Mouse (Mus musculus) CH12.LX (cell line): ENCODE data around the gene Lrch1. TPM values are rescaled to one million over a fixed set of nuclear protein-coding genes. Genes with fewer than 3 reads are reported as not detected.
A peak's percentile ranks its signal among the peaks of the same experiment; 100 is the strongest.

ENCODE experiments used
- DNase-seq: peaks from one replicate; pipeline ENCODE4 v3.0.0-alpha.2; 2013; ENCODE audit errors: extremely low read depth
- H3K27ac ChIP-seq: 2 replicates; pipeline ENCODE4 v1.5.1; 2012; ENCODE audit warnings: low read depth, mild to moderate bottlenecking, control low read depth, moderate library complexity; ENCODE audit not compliant: insufficient read depth
- H3K27me3 ChIP-seq: replicated peaks from 2 replicates; pipeline ENCODE3; 2012; ENCODE audit warnings: inconsistent platforms
- H3K36me3 ChIP-seq, 2 experiments: replicated peaks in 1 of 2; 2 replicates each; pipeline versions ENCODE3 to v1.6.1; 2012; ENCODE audit warnings: inconsistent platforms in 1 of 2, low read length in 1 of 2, mild to moderate bottlenecking in 1 of 2, mixed read lengths in 1 of 2, moderate library complexity in 1 of 2; ENCODE audit not compliant: control insufficient read depth in 1 of 2, insufficient read depth in 1 of 2
- H3K4me1 ChIP-seq, 2 experiments: 2 replicates each; pipeline ENCODE4 v1.6.1; 2012; ENCODE audit warnings: inconsistent platforms in 1 of 2, moderate library complexity in 1 of 2; ENCODE audit not compliant: insufficient read depth in 2 of 2, control insufficient read depth in 1 of 2
- H3K4me2 ChIP-seq: 2 replicates; pipeline ENCODE4 v1.6.1; 2012; ENCODE audit warnings: low read depth, mild to moderate bottlenecking, control low read depth; ENCODE audit not compliant: poor library complexity, insufficient read depth, severe bottlenecking
- H3K4me3 ChIP-seq, 3 experiments: fragments of 150-350 bp in 1 of 3; sonication (generic) in 1 of 3; replicated peaks in 1 of 3; 2 replicates each; pipeline versions ENCODE3 to v1.5.1; 2011 to 2012; ENCODE audit warnings: low read depth in 2 of 3, low read length in 2 of 3, mild to moderate bottlenecking in 2 of 3, moderate library complexity in 2 of 3, control low read depth in 1 of 3, improper control_type of control experiment in 1 of 3, inconsistent platforms in 1 of 3, mixed read lengths in 1 of 3; ENCODE audit not compliant: poor library complexity in 1 of 3
- H3K79me2 ChIP-seq: replicated peaks from 2 replicates; pipeline ENCODE4 v1.6.1; 2012; ENCODE audit warnings: mild to moderate bottlenecking, moderate library complexity; ENCODE audit not compliant: control insufficient read depth, poor library complexity, insufficient read depth, severe bottlenecking; ENCODE audit errors: extremely low read depth
- H3K9ac ChIP-seq: 2 replicates; pipeline ENCODE4 v1.6.1; 2012; ENCODE audit warnings: low read depth, mild to moderate bottlenecking, control low read depth, moderate library complexity; ENCODE audit not compliant: insufficient read depth
- H3K9me3 ChIP-seq: replicated peaks from 2 replicates; pipeline ENCODE3; 2012; ENCODE audit warnings: low read length, inconsistent platforms, mixed read lengths
- CHD1 ChIP-seq: IDR thresholded peaks from 2 replicates; pipeline ENCODE4 v1.6.1; 2012; ENCODE audit warnings: low read depth, low read length, improper control_type of control experiment, inconsistent platforms
- CHD2 ChIP-seq: IDR thresholded peaks from 2 replicates; pipeline ENCODE4 v1.6.1; 2011; ENCODE audit warnings: low read length, improper control_type of control experiment
- CTCF ChIP-seq, 2 experiments: IDR thresholded peaks in 1 of 2; conservative IDR thresholded peaks in 1 of 2; 2 replicates each; pipeline ENCODE4 v1.5.1; 2011 to 2012; ENCODE audit warnings: low read depth in 2 of 2, low read length in 2 of 2, improper control_type of control experiment in 1 of 2, inconsistent platforms in 1 of 2, mild to moderate bottlenecking in 1 of 2, moderate library complexity in 1 of 2
- ELF1 ChIP-seq: IDR thresholded peaks from 2 replicates; pipeline ENCODE4 v1.6.1; 2014; ENCODE audit warnings: low read depth, mild to moderate bottlenecking, inconsistent platforms, low read length, improper control_type of control experiment
- EP300 ChIP-seq: IDR thresholded peaks from 2 replicates; pipeline ENCODE4 v1.6.1; 2011; ENCODE audit warnings: low read length, improper control_type of control experiment
- ETS1 ChIP-seq: conservative IDR thresholded peaks from 2 replicates; pipeline ENCODE4 v1.6.1; 2012; ENCODE audit warnings: low read depth, mild to moderate bottlenecking, inconsistent platforms, low read length, improper control_type of control experiment, moderate library complexity
- HCFC1 ChIP-seq: IDR thresholded peaks from 2 replicates; pipeline ENCODE4 v1.6.1; 2012; ENCODE audit warnings: low read depth, mild to moderate bottlenecking, inconsistent platforms, low read length, improper control_type of control experiment
- IRF4 ChIP-seq: IDR thresholded peaks from 2 replicates; pipeline ENCODE4 v1.6.1; 2014; ENCODE audit warnings: low read depth, mild to moderate bottlenecking, inconsistent platforms, low read length, improper control_type of control experiment
- MAFK ChIP-seq: IDR thresholded peaks from 2 replicates; pipeline ENCODE4 v1.6.1; 2011; ENCODE audit warnings: low read length, improper control_type of control experiment; ENCODE audit not compliant: insufficient replicate concordance
- MAZ ChIP-seq: IDR thresholded peaks from 2 replicates; pipeline ENCODE4 v1.6.1; 2012; ENCODE audit warnings: low read depth, mild to moderate bottlenecking, inconsistent platforms, low read length, improper control_type of control experiment, moderate library complexity
- MXI1 ChIP-seq: IDR thresholded peaks from 2 replicates; pipeline ENCODE4 v1.6.1; 2011; ENCODE audit warnings: mild to moderate bottlenecking, low read depth, low read length, improper control_type of control experiment
- NELFE ChIP-seq: IDR thresholded peaks from 2 replicates; pipeline ENCODE4 v1.6.1; 2011; ENCODE audit warnings: low read depth, low read length, improper control_type of control experiment
- PAX5 ChIP-seq: IDR thresholded peaks from 2 replicates; pipeline ENCODE4 v1.6.1; 2012; ENCODE audit warnings: low read length, inconsistent platforms, mixed read lengths
- POLR2A ChIP-seq: IDR thresholded peaks from 2 replicates; pipeline ENCODE4 v1.6.1; 2011; ENCODE audit warnings: low read depth, mild to moderate bottlenecking, improper control_type of control experiment, low read length
- RAD21 ChIP-seq: IDR thresholded peaks from 2 replicates; pipeline ENCODE4 v1.6.1; 2011; ENCODE audit warnings: low read depth, mild to moderate bottlenecking, low read length, improper control_type of control experiment, moderate library complexity
- RCOR1 ChIP-seq: conservative IDR thresholded peaks from 2 replicates; pipeline ENCODE4 v1.6.1; 2012; ENCODE audit warnings: low read depth, mild to moderate bottlenecking, inconsistent platforms, low read length, improper control_type of control experiment
- SIN3A ChIP-seq: IDR thresholded peaks from 2 replicates; pipeline ENCODE4 v1.6.1; 2012; ENCODE audit warnings: low read length, improper control_type of control experiment, inconsistent platforms
- TBP ChIP-seq: conservative IDR thresholded peaks from 2 replicates; pipeline ENCODE4 v1.6.1; 2011; ENCODE audit warnings: low read depth, low read length, improper control_type of control experiment
- TCF12 ChIP-seq: IDR thresholded peaks from 2 replicates; pipeline ENCODE4 v1.6.1; 2014; ENCODE audit warnings: low read depth, mild to moderate bottlenecking, inconsistent platforms, low read length, improper control_type of control experiment
- UBTF ChIP-seq: IDR thresholded peaks from 2 replicates; pipeline ENCODE4 v1.6.1; 2012; ENCODE audit warnings: low read depth, mild to moderate bottlenecking, inconsistent platforms, low read length, improper control_type of control experiment, moderate library complexity
- USF2 ChIP-seq: conservative IDR thresholded peaks from 2 replicates; pipeline ENCODE4 v1.6.1; 2011; ENCODE audit warnings: low read depth, low read length, improper control_type of control experiment
- ZMIZ1 ChIP-seq: IDR thresholded peaks from 2 replicates; pipeline ENCODE4 v1.6.1; 2012; ENCODE audit warnings: low read depth, mild to moderate bottlenecking, inconsistent platforms, low read length, improper control_type of control experiment
- dilution Hi-C: fragments of 300-500 bp; cut with MboI; formaldehyde crosslinking; loops from 2 replicates; pipeline ENCODE4 v1.14.3; 2020; ENCODE audit warnings: low sequenced_read_pairs; ENCODE audit not compliant: extremely low pct_unique_long_range_greater_than_20kb, extremely low pct_ligation_motif_present
- in situ Hi-C: fragments of 300-500 bp; cut with MboI; formaldehyde crosslinking; loops from 3 replicates; pipeline ENCODE4 v1.14.3; 2019; ENCODE audit warnings: low sequenced_read_pairs, low pct_ligation_motif_present, low pct_unique_long_range_greater_than_20kb, mixed read lengths
- polyA plus RNA-seq: library from polyadenylated mRNA; unstranded; fragments of >175 nt; gene quantifications from 2 replicates; pipeline ENCODE4 v1.2.1, GENCODE M21; 2012; ENCODE audit warnings: low read depth; ENCODE audit not compliant: insufficient read length
- total RNA-seq, 2 experiments: library from RNA; depleted of rRNA; stranded (reverse); fragments of 300-350 nt in 1 of 2; fragments of >200 nt in 1 of 2; gene quantifications; 2 replicates each; pipeline ENCODE4 v1.2.3; 2012 to 2014

The Lrch1 gene
- total and polyA plus RNA-seq, 3 experiments = 10.3 to 23.3 (median 12.8) TPM

GRCm38 (mm10) chr14:74735471-74735870, 212.2 kb downstream of the Lrch1 start:
- H3K4me2 ChIP-seq = no peak overlapping the region
- H3K27me3 ChIP-seq = no peaks in the 10 kb centered on the region
- peaks cover 21% of the 10 kb centered on the region for H3K79me2 ChIP-seq
- peaks cover 5 to 27% of the 10 kb centered on the region in 2 experiments for H3K4me1 ChIP-seq
- H3K36me3 ChIP-seq = peaks cover 35 to 55% of the 10 kb centered on the region in 2 experiments
- no peaks in the 10 kb centered on the region for H3K9me3 ChIP-seq
- dilution Hi-C loops = no loop called here
- no peak overlapping the region for H3K27ac ChIP-seq
- in situ Hi-C loops = no loop called here
- H3K9ac ChIP-seq = no peak overlapping the region
- no peak overlapping the region for H3K4me3 ChIP-seq
- DNase-seq = no peak
- TF ChIP-seq RCOR1 = no peak
- TF ChIP-seq, all 38 proteins: peak for 0

- H3K9ac ChIP-seq = peak overlapping the region; percentile 62
- H3K36me3 ChIP-seq = peaks cover 17 to 34% of the 10 kb centered on the region in 2 experiments
- no peak overlapping the region for H3K27ac ChIP-seq
- peaks cover 21% of the 10 kb centered on the region for H3K79me2 ChIP-seq
- peak overlapping the region in 1 of 3 experiments; percentile 96 for H3K4me3 ChIP-seq
- H3K27me3 ChIP-seq = no peaks in the 10 kb centered on the region
- in situ Hi-C loops (no loop called here), dilution Hi-C loops (no loop called here)
- DNase-seq = no peak
- no peaks in the 10 kb centered on the region for H3K9me3 ChIP-seq
- H3K4me2 ChIP-seq = peak overlapping the region; percentile 94
- H3K4me1 ChIP-seq = peaks cover 5 to 27% of the 10 kb centered on the region in 2 experiments
- no peak for TF ChIP-seq RCOR1
- no peak for TF ChIP-seq USF2
- no peak for TF ChIP-seq TBP
- no peak for TF ChIP-seq POLR2A
- no peak for TF ChIP-seq SIN3A
- no peak for TF ChIP-seq PAX5
- TF ChIP-seq ZMIZ1 = no peak
- TF ChIP-seq RAD21 = no peak
These were observed 214.3 kb downstream of the Lrch1 start for GRCm38 (mm10) chr14:74733397-74733796.

GRCm38 (mm10) chr14:74732079-74732783, 215.4 kb downstream of the Lrch1 start, which contains the start of gene Esd:
TSS of gene Esd (plus strand) at chr14:74732297.
- DNase-seq = peak; percentile 92
- Histone ChIP-seq H3K4me1 (peaks cover 5 to 27% of the 10 kb centered on the region in 2 experiments), H3K9ac (peak within 1 kb of the TSS; percentile 62), H3K4me3 (peak within 1 kb of the TSS; percentile 64 to 96 (median 78)), H3K79me2 (peaks cover 21% of the 10 kb centered on the region), H3K27me3 (no peaks in the 10 kb centered on the region), H3K27ac (no peak within 1 kb of the TSS), H3K36me3 (peaks cover 10 to 24% of the 10 kb centered on the region in 2 experiments), H3K4me2 (peak within 1 kb of the TSS; percentile 94), H3K9me3 (no peaks in the 10 kb centered on the region)
- TF ChIP-seq CHD2 (no peak), MAZ (peak; percentile 39; the same call in 1 of the 2 replicates), TCF12 (peak; percentile 79), MAFK (no peak), TBP (peak; percentile 83), IRF4 (peak; percentile 10; the same call in 1 of the 2 replicates), CTCF (conservative IDR thresholded peaks at IDR 0.05 in 1 of 2, IDR thresholded peaks at IDR 0.05 in 1 of 2; ENCODE audit: low read depth in 2 of 2, low read length in 2 of 2) (no peak), ZMIZ1 (no peak; the same call in 1 of the 2 replicates), HCFC1 (peak; percentile 25; the same call in 1 of the 2 replicates), EP300 (no peak), POLR2A (peak; percentile 95), RCOR1 (no peak), ELF1 (peak; percentile 71), MXI1 (0 out of 2 replicates have a peak, but pooled peaks have one; percentile 35), NELFE (peak; percentile 88), CHD1 (peak; percentile 84; the same call in 1 of the 2 replicates), UBTF (peak; percentile 53; the same call in 1 of the 2 replicates), ETS1 (no peak), SIN3A (peak; percentile 80)
- dilution Hi-C loops = no loop called here
- in situ Hi-C loops = no loop called here
